Mouse (Mus musculus): ENCODE data around the gene Phb.

Phb gene

GRCm38 (mm10) chr11:95666529-95667149 is at the start of gene Phb:
Gene Phb (plus strand): TSS chr11:95666957.
- DNase-seq (ENCODE audit: low spot score): peak; percentile 94

DNA sequence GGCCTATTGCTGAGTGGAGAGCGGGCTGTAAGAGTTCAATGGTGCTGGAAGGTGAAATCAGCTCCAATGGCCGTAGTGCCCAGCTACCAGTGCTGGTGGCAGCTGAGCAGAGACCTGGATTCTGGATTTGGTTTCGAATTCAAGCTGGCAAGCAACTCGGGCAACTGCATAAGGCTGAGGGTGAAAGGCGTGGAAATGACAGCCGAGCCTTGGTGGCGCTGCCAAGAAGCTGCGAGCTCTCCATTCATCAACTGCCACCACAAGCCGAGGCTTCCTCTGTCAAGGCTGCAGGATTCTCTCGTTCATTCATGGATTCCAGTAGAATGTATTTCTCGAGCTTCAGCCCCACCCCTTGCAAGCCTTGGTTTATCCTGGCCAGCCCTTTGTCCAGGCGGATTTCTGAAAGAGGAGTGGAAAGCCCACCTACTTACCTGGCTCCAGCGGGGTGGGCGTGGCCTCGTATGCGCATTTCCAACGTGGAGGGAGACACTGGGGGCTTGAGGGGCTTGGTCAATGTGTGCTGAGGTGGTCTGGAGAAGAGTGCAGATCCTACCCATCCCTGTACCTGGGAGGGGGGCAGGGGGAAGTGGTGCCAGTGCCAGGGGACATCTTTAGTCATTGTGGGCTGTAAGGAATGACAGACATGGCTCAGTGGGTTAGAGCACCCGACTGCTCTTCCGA is 48.8 kb upstream of the Phb start:
- no peak for DNase-seq (ENCODE audit: low spot score)

GRCm38 (mm10) chr11:95619081-95619480 is 47.7 kb upstream of the Phb start:
- no peak for DNase-seq (ENCODE audit: low spot score)

DNA sequence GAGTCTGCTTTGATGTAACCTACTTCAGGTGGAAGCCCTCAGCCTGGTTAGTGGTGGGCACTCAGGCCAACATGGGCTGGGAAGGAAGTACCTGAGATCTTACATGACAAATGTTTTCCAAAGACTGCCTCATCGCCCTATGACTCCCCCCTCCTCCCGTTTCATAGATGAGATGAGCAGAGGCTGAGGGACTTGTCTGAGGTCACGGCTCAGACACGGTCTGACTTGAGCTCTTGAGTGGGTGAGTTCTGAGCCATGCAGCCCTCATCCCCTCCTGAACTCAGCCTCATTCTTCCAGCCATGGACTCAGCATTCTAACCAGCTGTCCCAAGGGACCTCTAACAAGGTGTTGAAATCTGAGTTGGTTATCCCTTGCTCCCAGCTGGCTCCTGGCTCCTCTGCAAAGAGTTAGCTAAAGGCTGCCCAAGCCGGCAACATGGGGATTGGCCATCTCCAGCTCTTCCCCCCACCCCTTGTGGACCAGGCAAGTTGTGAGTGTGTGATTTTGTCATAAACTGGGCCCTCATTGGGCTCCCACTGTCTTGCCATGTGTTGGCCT is 46.8 kb upstream of the Phb start:
- no peak for DNase-seq (ENCODE audit: low spot score)

DNA sequence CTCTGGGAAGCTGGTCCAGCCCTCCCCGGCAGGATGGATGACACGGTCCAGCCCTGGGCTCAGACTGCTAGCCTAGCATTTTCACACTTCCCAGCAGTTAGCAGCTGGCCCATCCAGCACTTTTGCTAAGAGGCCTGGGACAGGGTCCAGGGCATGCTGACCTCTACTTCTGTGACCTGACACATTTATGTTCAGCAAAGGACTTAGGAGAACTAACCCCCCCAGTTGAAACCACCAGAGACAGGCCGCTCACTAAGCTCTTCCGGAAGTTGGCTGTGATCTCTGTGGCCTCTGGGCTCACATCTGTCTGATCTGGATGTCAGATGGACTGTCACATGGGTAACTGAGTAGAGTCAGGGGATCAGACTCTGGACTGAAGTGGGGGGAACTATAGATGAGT is 45.7 kb upstream of the Phb start:
- DNase-seq (ENCODE audit: low spot score): no peak

DNA sequence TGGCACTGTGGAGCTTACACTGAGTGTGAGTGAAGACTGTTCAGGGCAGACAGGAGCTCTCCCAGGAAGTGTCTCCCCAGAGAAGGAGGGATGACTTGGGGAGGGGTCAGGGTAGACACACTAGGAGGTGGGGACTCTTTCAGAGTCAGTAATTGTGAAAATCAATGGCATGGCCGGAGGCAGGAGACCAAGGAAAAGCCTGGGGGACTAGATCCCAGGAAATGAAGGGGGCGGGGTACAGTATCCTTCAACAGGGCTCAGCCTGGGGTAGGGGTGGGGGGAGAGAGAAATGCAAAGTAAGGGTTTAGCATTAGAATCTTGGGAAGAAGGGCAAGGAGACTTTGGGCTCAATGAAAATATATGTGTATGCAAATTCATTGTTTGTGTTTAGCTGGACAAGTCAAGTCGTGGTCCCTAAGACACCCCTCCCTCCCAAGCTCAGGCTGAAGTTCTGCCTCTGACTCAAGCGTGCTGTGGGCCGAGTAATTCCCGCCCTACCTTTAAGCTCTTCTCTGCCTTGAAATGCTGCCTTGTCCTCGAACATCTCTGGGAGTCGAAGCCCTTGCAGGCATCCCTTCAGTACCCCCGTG is 45.1 kb upstream of the Phb start:
- DNase-seq (ENCODE audit: low spot score): no peak

- no peak for DNase-seq (ENCODE audit: low spot score)
Observed at GRCm38 (mm10) chr11:95622426-95622825, 44.3 kb upstream of the Phb start.

GRCm38 (mm10) chr11:95630558-95630957 is 36.2 kb upstream of the Phb start:
- DNase-seq (ENCODE audit: low spot score): no peak

GRCm38 (mm10) chr11:95631301-95631700 is 35.5 kb upstream of the Phb start:
- DNase-seq (ENCODE audit: low spot score): no peak

- no peak for DNase-seq (ENCODE audit: low spot score)
Observed at GRCm38 (mm10) chr11:95632474-95632873, 34.3 kb upstream of the Phb start.

DNA sequence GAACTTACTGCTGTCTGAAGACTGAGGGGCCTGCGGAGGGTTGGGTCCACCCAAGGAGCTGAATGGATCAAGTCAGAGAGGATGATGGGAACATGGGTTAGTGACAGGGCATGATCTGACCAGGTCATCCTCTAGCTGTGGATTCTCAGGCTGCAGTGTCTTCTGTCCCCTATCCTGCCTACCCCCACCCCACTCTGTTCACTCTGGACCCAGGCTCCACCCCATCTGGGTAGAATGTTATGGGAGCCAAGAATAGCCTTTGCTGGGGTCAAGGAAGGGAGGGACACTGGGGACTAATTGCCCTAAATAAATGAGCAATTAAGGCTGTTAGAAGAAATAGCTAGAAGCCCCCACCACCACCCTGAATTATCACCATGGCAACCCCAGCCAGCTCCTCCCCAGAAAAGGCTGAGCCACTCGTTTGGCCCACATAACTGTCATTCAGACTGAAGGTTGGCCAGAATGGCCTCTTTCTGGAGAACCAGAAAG is 33.2 kb upstream of the Phb start:
- DNase-seq (ENCODE audit: low spot score): no peak

DNA sequence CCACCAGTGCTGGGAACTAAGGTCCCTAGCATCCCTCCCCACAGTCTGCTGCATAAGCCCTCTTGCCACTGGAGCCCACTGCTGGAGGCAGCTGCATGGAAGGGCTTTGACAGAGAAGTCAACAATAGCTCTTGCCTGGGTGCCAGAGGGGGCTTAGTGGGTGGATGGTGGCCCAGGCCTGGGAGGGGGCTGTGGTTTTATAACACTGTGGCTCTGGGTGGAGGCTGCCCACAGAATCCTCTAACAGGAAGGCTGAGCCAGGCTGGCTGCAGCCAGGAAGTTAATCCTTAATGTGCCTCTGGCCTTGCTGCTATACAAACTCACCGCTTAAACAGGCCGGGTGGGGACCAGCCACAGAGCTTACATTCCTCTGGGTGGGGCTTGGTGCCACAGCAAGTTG is 31.7 kb upstream of the Phb start:
- no peak for DNase-seq (ENCODE audit: low spot score)

DNA sequence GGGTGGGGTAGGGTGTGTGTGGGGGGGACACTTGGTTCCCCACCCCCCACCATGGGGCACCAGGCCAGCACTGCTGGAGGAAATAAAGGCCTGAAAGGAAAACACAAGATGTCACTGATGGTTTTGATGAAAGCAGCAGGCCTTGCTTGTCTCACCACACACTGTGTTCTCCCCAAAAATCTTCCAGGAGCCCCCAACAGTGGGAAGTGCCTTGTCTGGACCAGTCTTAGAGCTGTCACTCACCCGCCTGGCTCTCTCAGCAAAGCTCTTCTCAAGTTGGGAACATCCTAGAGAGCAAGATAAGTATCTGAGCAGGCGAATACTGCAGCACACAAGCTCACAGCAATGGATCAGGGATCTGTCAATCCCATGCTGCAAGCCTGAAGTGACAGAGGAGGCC is 26.0 kb upstream of the Phb start:
- DNase-seq (ENCODE audit: low spot score): no peak

- DNase-seq (ENCODE audit: low spot score): no peak
Observed at GRCm38 (mm10) chr11:95642534-95643280, 24.1 kb upstream of the Phb start.

- peak; percentile 27 for DNase-seq (ENCODE audit: low spot score)
Observed at GRCm38 (mm10) chr11:95643856-95644255, 22.9 kb upstream of the Phb start.

DNA sequence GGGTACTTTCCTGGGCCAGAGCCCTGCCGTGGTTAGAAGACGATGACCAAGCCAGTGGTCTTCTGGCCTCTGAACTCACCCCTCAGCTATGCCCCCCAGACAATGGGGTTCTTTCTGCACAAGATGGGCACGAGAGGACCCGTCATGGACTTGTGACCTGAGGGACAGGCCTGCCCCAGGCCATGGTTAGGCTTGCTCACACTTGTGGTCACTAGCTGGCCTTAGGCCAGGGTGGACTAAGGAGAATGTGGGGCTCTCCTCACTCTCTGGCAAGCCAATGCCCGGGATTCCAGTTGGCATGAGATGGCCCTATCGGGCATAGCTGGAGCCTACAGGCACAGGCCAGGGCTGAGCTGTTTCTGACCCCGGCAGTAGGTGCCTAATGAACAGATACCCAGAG is 22.4 kb upstream of the Phb start:
- DNase-seq (ENCODE audit: low spot score): no peak

- no peak for DNase-seq (ENCODE audit: low spot score)
Observed at GRCm38 (mm10) chr11:95645397-95646153, 21.2 kb upstream of the Phb start.

- no peak for DNase-seq (ENCODE audit: low spot score)
Observed at GRCm38 (mm10) chr11:95646154-95646490, 20.6 kb upstream of the Phb start.

DNA sequence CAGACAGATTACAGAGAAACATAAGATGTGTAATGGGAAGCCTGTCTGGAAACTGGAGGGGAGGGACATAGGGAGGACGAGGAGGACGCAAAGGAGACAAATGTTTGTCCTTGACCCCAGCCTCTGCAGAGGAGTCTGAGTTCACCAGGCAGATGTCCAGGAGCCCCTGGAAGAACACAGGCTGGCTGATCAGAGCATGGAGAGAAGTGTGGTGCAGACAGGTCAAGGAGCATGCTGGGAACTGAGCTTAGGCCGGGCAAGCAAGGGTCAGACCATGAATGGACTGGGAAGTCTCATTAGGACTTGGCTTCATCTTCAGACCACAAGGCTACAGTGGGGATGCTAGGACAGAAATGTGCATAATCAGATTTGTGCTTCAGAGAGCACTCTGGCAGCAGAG is 19.0 kb upstream of the Phb start:
- DNase-seq (ENCODE audit: low spot score): no peak

DNA sequence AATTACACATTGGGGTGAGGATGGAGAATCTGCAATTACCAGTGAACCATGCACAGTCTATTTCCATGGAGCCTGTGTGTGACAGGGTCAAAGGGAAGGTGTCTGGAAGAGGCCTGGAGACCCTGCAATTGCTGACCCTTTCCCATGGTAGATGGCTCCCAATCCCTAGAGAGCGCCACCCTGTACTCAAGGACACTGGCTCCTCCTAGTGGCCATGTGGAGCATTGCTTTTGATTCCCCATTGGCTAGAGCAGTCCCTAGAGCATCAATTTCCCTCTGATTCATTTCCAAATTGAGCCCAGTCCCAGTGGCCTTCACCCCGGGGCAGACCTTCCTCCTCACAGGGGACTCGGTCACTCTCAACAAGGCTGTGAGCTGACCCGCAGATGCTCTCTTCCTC is 17.9 kb upstream of the Phb start:
- peak; percentile 80 for DNase-seq (ENCODE audit: low spot score)

DNA sequence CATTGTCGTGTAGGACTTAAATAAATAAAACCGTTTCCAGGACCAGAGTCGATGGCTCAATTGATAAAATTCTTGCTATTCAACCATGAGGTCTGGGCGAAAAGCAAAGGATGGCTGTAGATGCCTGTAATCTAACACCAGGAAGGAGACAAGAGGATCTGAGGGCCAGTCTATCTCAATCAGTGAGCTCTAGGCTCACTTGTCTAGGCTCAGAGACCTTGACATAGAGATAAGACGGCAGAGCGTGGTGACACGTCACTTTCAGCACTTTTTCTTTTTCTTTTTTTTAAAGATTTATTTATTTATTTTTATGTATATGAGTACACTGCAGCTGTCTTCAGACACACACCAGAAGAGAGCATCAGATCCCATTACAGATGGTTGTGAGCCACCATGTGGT is 17.2 kb upstream of the Phb start:
- DNase-seq (ENCODE audit: low spot score): no peak

- DNase-seq (ENCODE audit: low spot score): no peak
Observed at GRCm38 (mm10) chr11:95650001-95650400, 16.8 kb upstream of the Phb start.

All from urinary bladder, postnatal 14 days (tissue).